Mouse (Mus musculus): ENCODE data around the gene Gnptab.

DNA sequence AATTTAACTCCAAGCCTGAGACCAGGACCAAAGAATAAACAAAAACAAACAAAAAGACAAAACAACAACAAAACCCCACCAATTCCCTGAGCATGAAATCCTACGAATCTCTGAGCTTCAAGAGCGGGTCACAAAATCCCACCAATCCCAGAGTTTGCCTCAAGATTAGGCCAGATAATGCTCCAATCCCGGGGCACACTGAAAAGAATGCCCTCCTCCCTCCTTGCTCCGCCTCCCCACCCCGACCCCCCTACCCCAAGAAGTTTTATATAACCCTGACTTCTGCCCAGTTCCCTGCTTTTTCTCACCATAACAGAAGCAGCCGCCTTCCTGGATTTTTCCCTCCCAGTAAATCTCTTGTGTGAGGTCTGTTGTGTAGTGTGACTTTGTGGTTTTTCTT, 78.9 kb downstream of the Gnptab start:
- TF ChIP-seq POLR2A (IDR thresholded peaks at IDR 0.05; ENCODE audit: control insufficient read depth in 1 of 2, insufficient read depth in 1 of 2, low read depth in 1 of 2, low read length in 2 of 2, poor library complexity in 1 of 2) (no peak), NRF1 (IDR thresholded peaks at IDR 0.05; ENCODE audit: insufficient read depth, low read depth, low read length, poor library complexity, severe bottlenecking) (no peak), ZNF384 (IDR thresholded peaks at IDR 0.05; ENCODE audit: low read depth, low read length) (no peak), GATA1 (IDR thresholded peaks at IDR 0.05; ENCODE audit: low read depth, low read length) (no peak), RAD21 (IDR thresholded peaks at IDR 0.05; ENCODE audit: low read depth, low read length) (no peak), CTCF (IDR thresholded peaks at IDR 0.05 in 2 of 3, conservative IDR thresholded peaks at IDR 0.05 in 1 of 3; ENCODE audit: control insufficient read depth in 1 of 3, insufficient read depth in 1 of 3, low read depth in 2 of 3, low read length in 3 of 3, poor library complexity in 1 of 3, severe bottlenecking in 1 of 3) (no peak), MAX (IDR thresholded peaks at IDR 0.05; ENCODE audit: low read length) (no peak), CHD1 (IDR thresholded peaks at IDR 0.05; ENCODE audit: low read depth, low read length) (no peak)
